Mouse (Mus musculus) ES-Bruce4 (cell line): ENCODE measurements around the gene Mcrip1. TPM values are rescaled to one million over a fixed set of nuclear protein-coding genes. Genes with fewer than 3 reads are reported as not detected.
A peak's percentile ranks its signal among the peaks of the same experiment; 100 is the strongest.

Experiments used
- H3K27ac ChIP-seq: 2 replicates; pipeline ENCODE4 v1.5.1; 2012; ENCODE audit warnings: low read length, inconsistent platforms; ENCODE audit not compliant: insufficient read depth
- H3K27me3 ChIP-seq: 2 replicates; pipeline ENCODE4 v1.6.1; 2012; ENCODE audit warnings: mild to moderate bottlenecking, low read length, inconsistent platforms; ENCODE audit not compliant: control insufficient read depth, poor library complexity, insufficient read depth, severe bottlenecking
- H3K36me3 ChIP-seq: 2 replicates; pipeline ENCODE4 v1.6.1; 2012; ENCODE audit warnings: inconsistent platforms, mild to moderate bottlenecking, low read length, moderate library complexity; ENCODE audit not compliant: control insufficient read depth, poor library complexity, insufficient read depth, severe bottlenecking
- H3K4me1 ChIP-seq: one replicate; pipeline ENCODE4 v1.8.1; 2011; ENCODE audit warnings: low read length; ENCODE audit not compliant: control insufficient read depth, insufficient read depth
- H3K4me3 ChIP-seq: 2 replicates; pipeline ENCODE4 v1.5.1; 2011; ENCODE audit warnings: low read depth, mild to moderate bottlenecking, low read length
- H3K9ac ChIP-seq: 2 replicates; pipeline ENCODE4 v1.6.1; 2012; ENCODE audit warnings: low read depth, mild to moderate bottlenecking, inconsistent platforms; ENCODE audit not compliant: poor library complexity, severe bottlenecking
- H3K9me3 ChIP-seq: replicated peaks from 2 replicates; pipeline ENCODE4 v1.6.1; 2012; ENCODE audit warnings: mild to moderate bottlenecking, low read length, inconsistent platforms; ENCODE audit not compliant: control insufficient read depth, poor library complexity, insufficient read depth, severe bottlenecking
- CTCF ChIP-seq: IDR thresholded peaks from one replicate; pipeline ENCODE4 v1.8.1; 2011; ENCODE audit warnings: low read depth, low read length
- EP300 ChIP-seq: IDR thresholded peaks from 2 replicates; pipeline ENCODE4 v1.6.1; 2011; ENCODE audit warnings: low read depth, low read length; ENCODE audit not compliant: insufficient read depth
- POLR2A ChIP-seq: IDR thresholded peaks from one replicate; pipeline ENCODE4 v1.8.1; 2011; ENCODE audit warnings: low read length; ENCODE audit not compliant: insufficient read depth
- polyA plus RNA-seq: library from polyadenylated mRNA; stranded (reverse); fragments of >200 nt; gene quantifications from 2 replicates; pipeline ENCODE4 v1.2.4, GENCODE M21; 2011; ENCODE audit warnings: low read depth; ENCODE audit not compliant: missing spikeins, insufficient read depth, insufficient read length

Mcrip1 gene
- polyA plus RNA-seq, 1 experiment, result 46.4 TPM

DNA sequence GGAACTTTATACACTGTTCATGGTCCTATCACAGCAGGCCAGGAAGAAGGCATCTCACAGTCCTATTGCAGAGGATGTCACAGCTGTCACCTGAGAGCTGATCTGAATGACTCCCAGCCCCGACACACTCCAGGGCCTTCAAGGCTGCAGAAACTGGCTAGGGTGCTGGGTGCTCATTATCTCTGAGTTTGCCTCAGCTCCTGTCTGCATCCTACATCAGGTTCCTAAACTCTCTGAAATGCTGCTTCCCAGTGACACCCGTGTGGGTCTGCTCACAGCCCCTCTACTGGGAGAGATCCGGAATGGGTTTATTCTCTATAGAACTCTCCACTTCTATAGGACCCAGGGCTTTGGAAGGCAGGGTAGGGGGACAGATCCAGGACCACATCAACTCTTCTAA lies 1.3 kb downstream of the Mcrip1 start:
- H3K4me1 ChIP-seq, result no peaks in the 10 kb centered on the region
- no peak overlapping the region for H3K4me3 ChIP-seq
- no peak overlapping the region for H3K27ac ChIP-seq
- no peaks in the 10 kb centered on the region for H3K27me3 ChIP-seq
- H3K9ac ChIP-seq, result no peak overlapping the region
- TF ChIP-seq EP300 (no peak), CTCF (no peak), POLR2A (no peak)
- 0 out of 2 replicates have a peak, but pooled peaks cover 2% of the 10 kb centered on the region for H3K36me3 ChIP-seq
- H3K9me3 ChIP-seq, result no peaks in the 10 kb centered on the region

- 0 out of 2 replicates have a peak, but pooled peaks cover 2% of the 10 kb centered on the region for H3K36me3 ChIP-seq
- H3K4me1 ChIP-seq, result no peaks in the 10 kb centered on the region
- no peak overlapping the region for H3K27ac ChIP-seq
- H3K9ac ChIP-seq, result no peak overlapping the region
- H3K9me3 ChIP-seq, result no peaks in the 10 kb centered on the region
- H3K27me3 ChIP-seq, result no peaks in the 10 kb centered on the region
- H3K4me3 ChIP-seq, result no peak overlapping the region
- TF ChIP-seq CTCF (no peak), EP300 (no peak)
Observed at GRCm38 (mm10) chr11:120547469-120547868, 2.1 kb downstream of the Mcrip1 start.

DNA sequence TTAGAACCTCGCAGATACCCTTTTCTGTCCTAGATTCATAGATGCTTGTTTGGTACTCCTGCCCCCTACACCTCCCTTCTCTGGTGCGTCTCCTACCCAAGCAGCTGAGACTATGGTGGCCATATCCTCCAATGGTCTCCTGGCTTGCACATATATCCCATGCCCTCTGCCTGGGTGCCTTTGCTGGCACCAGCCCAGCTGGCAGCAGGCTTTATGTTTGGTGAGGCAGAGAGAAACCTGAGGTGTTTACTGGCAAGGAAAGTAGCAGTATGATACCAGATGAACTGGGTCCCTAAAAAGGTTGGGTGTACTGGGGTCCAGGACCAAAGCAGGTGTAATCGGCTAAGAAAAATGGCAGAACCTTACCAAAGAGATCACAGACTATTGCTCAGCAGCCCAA lies 3.6 kb downstream of the Mcrip1 start:
- Histone ChIP-seq H3K4me1 (no peaks in the 10 kb centered on the region), H3K27me3 (no peaks in the 10 kb centered on the region), H3K9ac (no peak overlapping the region), H3K27ac (no peak overlapping the region), H3K9me3 (no peaks in the 10 kb centered on the region), H3K36me3 (0 out of 2 replicates have a peak, but pooled peaks cover 2% of the 10 kb centered on the region), H3K4me3 (no peak overlapping the region)
- TF ChIP-seq POLR2A (no peak), CTCF (no peak), EP300 (no peak)

- Histone ChIP-seq H3K9ac (no peak overlapping the region), H3K9me3 (no peaks in the 10 kb centered on the region), H3K4me3 (no peak overlapping the region), H3K27me3 (no peaks in the 10 kb centered on the region), H3K27ac (no peak overlapping the region), H3K36me3 (0 out of 2 replicates have a peak, but pooled peaks cover 2% of the 10 kb centered on the region), H3K4me1 (no peaks in the 10 kb centered on the region)
- TF ChIP-seq EP300 (no peak), POLR2A (no peak), CTCF (no peak)
Observed at GRCm38 (mm10) chr11:120542376-120542775, 7.2 kb downstream of the Mcrip1 start.

GRCm38 (mm10) chr11:120541907-120542306 lies 7.6 kb downstream of the Mcrip1 start:
- TF ChIP-seq EP300 (no peak), POLR2A (no peak), CTCF (peak; percentile 84)

DNA sequence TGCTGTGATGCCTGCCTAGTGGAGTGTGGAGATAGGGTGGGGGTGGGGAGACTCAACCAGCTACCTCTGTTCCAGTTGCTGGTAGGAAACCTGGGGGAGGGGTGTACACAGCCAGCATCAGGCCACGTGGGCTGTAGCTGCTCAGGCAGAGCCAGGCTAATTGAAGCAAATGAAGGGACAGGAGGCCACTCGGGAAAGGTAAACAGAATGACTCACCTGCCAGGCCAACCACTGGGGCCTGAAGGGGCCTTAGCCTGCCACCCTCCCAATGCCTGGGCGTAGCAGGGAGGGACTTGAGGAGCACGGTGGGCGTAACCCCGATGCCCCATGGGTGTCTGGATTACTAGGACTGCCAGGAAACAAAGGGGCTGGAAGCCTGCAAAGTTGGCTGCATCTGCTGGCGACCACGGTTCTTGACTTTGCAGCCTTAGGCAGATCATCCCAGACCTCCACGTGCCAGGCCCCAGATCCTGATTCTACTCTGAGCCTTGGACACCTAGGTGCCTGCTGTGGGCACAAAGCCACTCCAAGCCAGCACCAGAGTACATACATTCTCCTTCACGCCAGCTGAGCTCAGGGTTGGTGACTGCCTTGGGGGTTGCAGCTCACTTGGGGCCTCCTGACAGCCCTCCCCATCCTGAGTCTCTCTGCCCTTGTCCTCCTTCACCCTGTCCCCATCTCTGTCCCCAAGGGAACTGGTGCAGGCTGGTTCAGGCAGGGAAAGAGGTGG lies 10.1 kb downstream of the Mcrip1 start:
- TF ChIP-seq EP300, result no peak
- Histone ChIP-seq H3K27me3 (no peaks in the 10 kb centered on the region), H3K9ac (no peak overlapping the region), H3K4me3 (no peak overlapping the region), H3K9me3 (no peaks in the 10 kb centered on the region), H3K36me3 (0 out of 2 replicates have a peak, but pooled peaks cover 1% of the 10 kb centered on the region), H3K4me1 (no peaks in the 10 kb centered on the region), H3K27ac (no peak overlapping the region)

More at GRCm38 (mm10) chr11:120541907-120542306, 7.6 kb downstream of the Mcrip1 start:
- Histone ChIP-seq H3K27me3 (no peaks in the 10 kb centered on the region), H3K4me1 (no peaks in the 10 kb centered on the region), H3K4me3 (no peak overlapping the region), H3K9ac (no peak overlapping the region), H3K36me3 (0 out of 2 replicates have a peak, but pooled peaks cover 2% of the 10 kb centered on the region), H3K27ac (no peak overlapping the region), H3K9me3 (no peaks in the 10 kb centered on the region)
